Mouse (Mus musculus): ENCODE data around the gene Il9r. TPM values are rescaled to one million over a fixed set of nuclear protein-coding genes. Genes with fewer than 3 reads are reported as not detected.

Il9r gene
- total and polyA plus RNA-seq, 2 experiments, result 0.07 TPM; not detected in 1

- peaks cover 4% of the 10 kb centered on the region; the same call in 1 of the 2 replicates for H3K4me1 ChIP-seq (ENCODE audit: control insufficient read depth, insufficient read depth, low read length)
- H3K79me2 ChIP-seq (ENCODE audit: control insufficient read depth, insufficient read depth, low read length), result no peaks in the 10 kb centered on the region
- peak overlapping the region; percentile 2; the same call in 1 of the 2 replicates for H3K9ac ChIP-seq (ENCODE audit: low read depth, low read length)
- no peaks in the 10 kb centered on the region for H3K36me3 ChIP-seq (ENCODE audit: control insufficient read depth, insufficient read depth, low read length)
- H3K27ac ChIP-seq (replicated peaks; ENCODE audit: insufficient read depth, low read depth, low read length), result peak overlapping the region; percentile 36
- H3K4me3 ChIP-seq (ENCODE audit: insufficient read depth, low read depth, low read length), result peak overlapping the region; percentile 47
- DNase-seq (ENCODE audit: extremely low read depth, low read depth, low spot score), result no peak
- WGBS, result 26% methylated on average over 9 of the region's 9 CpGs
- no peaks in the 10 kb centered on the region for H3K27me3 ChIP-seq (ENCODE audit: control insufficient read depth, insufficient read depth, low read length)
- no peak for TF ChIP-seq CTCF (IDR thresholded peaks at IDR 0.05; ENCODE audit: low read depth, low read length)
- no peak for TF ChIP-seq POLR2A (IDR thresholded peaks at IDR 0.05; ENCODE audit: extremely low read depth, insufficient read depth, low read length)
These were observed 61.5 kb downstream of the Il9r start for GRCm38 (mm10) chr11:32138614-32138964.

- Histone ChIP-seq H3K4me1 (ENCODE audit: control insufficient read depth, insufficient read depth, low read length) (peaks cover 4% of the 10 kb centered on the region; the same call in 1 of the 2 replicates), H3K27me3 (ENCODE audit: control insufficient read depth, insufficient read depth, low read length) (no peaks in the 10 kb centered on the region), H3K4me3 (ENCODE audit: insufficient read depth, low read depth, low read length) (peak overlapping the region; percentile 47), H3K27ac (replicated peaks; ENCODE audit: insufficient read depth, low read depth, low read length) (no peak overlapping the region), H3K79me2 (ENCODE audit: control insufficient read depth, insufficient read depth, low read length) (no peaks in the 10 kb centered on the region), H3K36me3 (ENCODE audit: control insufficient read depth, insufficient read depth, low read length) (no peaks in the 10 kb centered on the region), H3K9ac (ENCODE audit: low read depth, low read length) (peak overlapping the region; percentile 2; the same call in 1 of the 2 replicates)
- peak; percentile 80 for DNase-seq (ENCODE audit: extremely low read depth, low read depth, low spot score)
- TF ChIP-seq CTCF (IDR thresholded peaks at IDR 0.05; ENCODE audit: low read depth, low read length) (no peak), POLR2A (IDR thresholded peaks at IDR 0.05; ENCODE audit: extremely low read depth, insufficient read depth, low read length) (no peak)
- 24% methylated on average over 15 of the region's 15 CpGs for WGBS
These were observed 62.1 kb downstream of the Il9r start for GRCm38 (mm10) chr11:32137719-32138613.

Other genes starting within 250 kb of the Il9r start
- not detected in 2 replicates for gene 4930524B15Rik, start 234.7 kb downstream of the Il9r start, total RNA-seq (2014; rRNA removed)
- gene 4930524B15Rik, start 234.7 kb downstream of the Il9r start, polyA plus RNA-seq (2012; rRNA removed), result not detected in 2 replicates
- gene Nsg2, start 199.8 kb downstream of the Il9r start, total RNA-seq (2014; rRNA removed), result 0.13 and 0.18 TPM in 2 replicates
- 0.04 and 0.06 TPM in 2 replicates for gene Nsg2, start 199.8 kb downstream of the Il9r start, polyA plus RNA-seq (2012; rRNA removed)
- 10.9 and 11.7 TPM in 2 replicates for gene Snrnp25, start 5.1 kb upstream of the Il9r start, total RNA-seq (2014; rRNA removed)
- 6.0 and 7.6 TPM in 2 replicates for gene Snrnp25, start 5.1 kb upstream of the Il9r start, polyA plus RNA-seq (2012; rRNA removed)
- gene Rhbdf1, start 22.0 kb upstream of the Il9r start, total RNA-seq (2014; rRNA removed), result 3.1 and 3.8 TPM in 2 replicates
- 11.1 and 18.0 TPM in 2 replicates for gene Rhbdf1, start 22.0 kb upstream of the Il9r start, polyA plus RNA-seq (2012; rRNA removed)
- gene Mpg, start 26.2 kb upstream of the Il9r start, total RNA-seq (2014; rRNA removed), result 9.0 and 10.3 TPM in 2 replicates
- 7.1 and 9.1 TPM in 2 replicates for gene Mpg, start 26.2 kb upstream of the Il9r start, polyA plus RNA-seq (2012; rRNA removed)
- 12.7 and 13.4 TPM in 2 replicates for gene Nprl3, start 67.4 kb upstream of the Il9r start, total RNA-seq (2014; rRNA removed)
- 46.7 and 65.4 TPM in 2 replicates for gene Nprl3, start 67.4 kb upstream of the Il9r start, polyA plus RNA-seq (2012; rRNA removed)
- not detected in 2 replicates for gene Hba-x, start 76.1 kb upstream of the Il9r start, total RNA-seq (2014; rRNA removed)
- not detected in 2 replicates for gene Hba-x, start 76.1 kb upstream of the Il9r start, polyA plus RNA-seq (2012; rRNA removed)
- 146 and 208 TPM in 2 replicates for gene Hba-a1, start 83.2 kb upstream of the Il9r start, total RNA-seq (2014; rRNA removed)
- 354 and 696 TPM in 2 replicates for gene Hba-a1, start 83.2 kb upstream of the Il9r start, polyA plus RNA-seq (2012; rRNA removed)
- gene Hbq1b, start 86.7 kb upstream of the Il9r start, total RNA-seq (2014; rRNA removed), result not detected in 2 replicates
- not detected in 2 replicates for gene Hbq1b, start 86.7 kb upstream of the Il9r start, polyA plus RNA-seq (2012; rRNA removed)
- 243 and 388 TPM in 2 replicates for gene Hba-a2, start 96.2 kb upstream of the Il9r start, total RNA-seq (2014; rRNA removed)
- gene Hba-a2, start 96.2 kb upstream of the Il9r start, polyA plus RNA-seq (2012; rRNA removed), result 604 and 869 TPM in 2 replicates
- gene Hbq1a, start 99.8 kb upstream of the Il9r start, total RNA-seq (2014; rRNA removed), result 0.46 and 0.60 TPM in 2 replicates
- gene Hbq1a, start 99.8 kb upstream of the Il9r start, polyA plus RNA-seq (2012; rRNA removed), result not detected in 2 replicates
- 0.18 and 0.47 TPM in 2 replicates for gene Sh3pxd2b, start 147.5 kb upstream of the Il9r start, total RNA-seq (2014; rRNA removed)
- gene Sh3pxd2b, start 147.5 kb upstream of the Il9r start, polyA plus RNA-seq (2012; rRNA removed), result 0.23 and 0.24 TPM in 2 replicates